Mouse (Mus musculus): Measurements from ENCODE around the gene Itga7.
"Not testable (repeated sequence)": the region's sequence is repeated elsewhere in the genome, so short reads cannot be mapped to it uniquely, and the experiment has no call there.

The Itga7 gene

DNA sequence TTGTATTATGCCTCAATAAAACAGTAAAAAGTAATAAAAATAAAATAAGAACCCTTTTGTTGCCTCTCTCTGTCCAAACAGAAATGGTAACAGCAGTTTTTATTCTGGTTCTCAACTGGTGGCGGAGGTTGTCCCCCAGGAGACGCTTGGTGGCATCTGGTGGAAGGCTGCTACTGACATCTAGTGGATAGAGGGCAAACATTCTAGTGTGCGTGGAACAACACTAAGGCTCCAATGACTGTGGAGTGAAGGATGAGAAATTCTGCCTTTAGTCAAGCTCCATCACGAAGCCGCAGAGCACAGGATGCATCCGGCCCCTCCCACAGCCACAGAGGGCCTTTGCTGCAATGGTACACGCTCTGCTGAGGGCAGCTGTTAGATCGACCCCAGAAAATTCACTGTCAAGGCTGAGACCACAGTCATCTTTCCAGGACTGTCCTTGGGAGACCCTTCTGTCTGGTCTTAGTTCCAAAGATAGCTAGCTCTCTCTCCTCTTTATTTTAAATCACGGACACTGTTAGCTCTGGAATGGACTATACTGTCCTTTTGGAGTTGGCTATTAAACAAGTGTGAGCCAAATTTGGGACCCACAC lies 44.0 kb downstream of the Itga7 start:
- in situ Hi-C loops (cut with MboI, MseI) = no loop called here

DNA sequence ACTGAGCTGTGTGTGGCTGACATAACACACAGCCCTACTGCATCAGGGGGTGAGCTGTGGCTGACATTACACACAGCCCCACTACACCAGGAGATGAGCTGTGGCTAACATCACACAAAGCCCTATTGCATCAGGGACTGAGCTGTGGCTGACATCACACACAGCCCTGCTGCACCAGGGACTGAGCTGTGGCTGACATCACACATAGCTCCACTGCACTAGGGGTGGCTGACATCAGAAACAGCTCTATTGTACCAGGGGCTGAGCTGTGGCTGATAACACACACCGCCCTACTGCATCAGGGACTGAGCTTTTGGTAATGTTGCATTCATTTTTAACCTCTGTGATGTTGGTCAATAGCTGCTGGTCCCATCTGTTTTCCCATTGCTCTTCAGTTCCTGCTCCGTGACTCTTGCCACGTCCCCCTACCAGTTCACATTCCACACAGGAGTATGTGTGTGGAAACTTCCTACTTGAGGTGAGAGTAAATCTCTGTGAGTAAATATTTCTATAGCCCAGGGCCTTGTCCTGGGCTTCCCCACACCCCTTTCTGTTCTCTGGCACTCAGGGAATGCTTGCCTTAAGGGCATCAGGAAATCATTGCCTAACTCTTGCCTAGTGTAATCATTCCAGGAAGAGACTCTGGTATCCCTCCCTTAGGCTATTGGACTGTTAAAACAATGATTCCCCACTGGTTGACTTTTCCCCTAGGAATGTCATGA lies 47.2 kb downstream of the Itga7 start:
- in situ Hi-C loops (cut with MboI, MseI) = no loop called here

DNA sequence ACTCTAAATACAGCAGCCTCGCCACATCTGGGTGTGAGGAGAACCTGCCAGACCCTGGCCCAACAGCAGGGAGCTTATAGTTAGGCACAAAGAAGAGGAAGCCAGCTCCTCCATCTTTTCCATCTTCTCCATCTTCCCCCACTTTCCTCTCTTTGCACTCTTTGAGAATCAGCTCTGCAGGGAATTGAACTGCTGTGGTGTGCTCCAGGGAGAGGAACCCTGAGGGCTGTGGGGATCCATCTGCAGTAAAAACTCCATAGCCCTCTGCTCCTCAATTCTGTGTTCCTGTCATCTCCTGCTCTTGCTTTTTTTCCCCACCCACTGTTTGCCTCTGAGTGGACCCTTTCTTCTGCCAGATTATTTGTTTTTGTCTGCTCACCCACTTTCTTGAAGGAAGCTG lies 55.5 kb downstream of the Itga7 start, which contains the start of gene Olfr9:
Olfr9 (plus strand) TSS at position 301 of the 400 bp plus-strand sequence.
- in situ Hi-C loops (cut with MboI, MseI) = not testable (repeated sequence)

DNA sequence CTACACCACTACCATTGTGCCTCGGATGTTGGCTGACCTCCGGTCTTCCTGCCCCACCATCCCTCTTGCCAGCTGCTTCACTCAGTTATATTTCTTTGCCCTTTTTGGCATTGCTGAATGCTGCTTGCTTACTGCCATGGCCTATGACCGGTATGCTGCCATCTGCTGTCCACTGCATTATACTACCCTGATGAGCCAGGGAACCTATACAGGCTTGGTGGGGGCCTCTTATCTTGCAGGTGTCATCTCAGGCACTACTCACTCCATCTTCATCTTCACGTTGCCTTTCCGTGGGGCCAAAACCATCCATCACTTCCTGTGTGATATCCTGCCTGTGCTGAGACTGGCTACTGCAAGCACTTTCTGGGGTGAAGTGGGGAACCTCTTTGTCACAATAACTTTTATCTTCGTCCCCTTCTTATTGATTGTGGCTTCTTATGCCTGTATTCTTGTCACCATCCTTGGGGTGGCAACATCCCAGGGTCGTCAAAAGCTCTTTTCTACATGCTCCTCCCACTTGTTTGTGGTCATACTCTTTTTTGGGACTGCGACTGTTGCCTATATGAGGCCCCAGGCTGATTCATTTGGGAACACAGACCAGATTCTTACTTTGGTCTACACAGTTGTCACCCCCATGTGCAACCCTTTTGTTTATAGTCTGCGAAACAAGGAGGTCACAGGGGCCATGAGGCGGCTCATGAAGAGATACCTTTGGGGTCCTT lies 56.7 kb downstream of the Itga7 start:
- in situ Hi-C loops (cut with MboI, MseI) = not testable (repeated sequence)

DNA sequence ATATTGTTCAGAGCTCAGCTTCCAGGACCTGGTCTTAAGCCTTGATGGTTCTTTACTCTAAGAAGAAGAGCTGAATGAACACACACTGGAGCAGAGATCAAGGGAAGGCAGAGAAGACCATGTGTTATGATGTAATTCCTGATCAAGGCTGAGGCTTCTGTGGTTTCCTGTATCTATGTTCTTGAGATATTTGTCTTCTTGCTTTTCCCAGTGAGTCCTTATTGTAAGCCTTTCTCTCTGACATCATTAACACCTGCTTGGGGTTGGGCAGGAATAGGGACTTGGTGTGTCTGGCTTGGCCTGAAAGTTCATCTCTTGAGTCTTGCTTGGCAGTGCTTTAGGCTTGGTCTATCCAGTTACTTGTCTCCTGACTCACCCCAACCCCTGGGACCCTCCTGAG lies 57.4 kb downstream of the Itga7 start:
- in situ Hi-C loops (cut with MboI, MseI) = no loop called here

DNA sequence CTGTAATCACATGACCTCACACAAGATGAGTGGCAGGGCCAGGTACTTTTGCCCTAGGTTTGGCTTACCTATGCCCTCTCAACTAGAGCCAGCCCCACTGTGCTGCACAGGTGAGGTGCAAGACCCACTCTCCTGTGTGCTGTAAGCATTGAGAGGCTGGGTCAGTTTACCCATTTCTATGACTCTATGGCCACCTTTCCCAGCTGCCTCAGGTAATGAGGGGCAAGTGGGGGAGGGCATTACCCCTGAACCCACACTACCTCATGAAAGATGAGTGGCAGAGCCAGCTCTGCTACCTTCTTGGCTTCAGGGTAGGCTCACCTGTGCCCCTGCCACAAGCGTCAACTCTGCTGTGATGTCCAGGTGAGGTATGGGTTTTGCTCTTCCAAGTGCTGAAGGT lies 62.2 kb downstream of the Itga7 start:
- in situ Hi-C loops (cut with MboI, MseI) = no loop called here

DNA sequence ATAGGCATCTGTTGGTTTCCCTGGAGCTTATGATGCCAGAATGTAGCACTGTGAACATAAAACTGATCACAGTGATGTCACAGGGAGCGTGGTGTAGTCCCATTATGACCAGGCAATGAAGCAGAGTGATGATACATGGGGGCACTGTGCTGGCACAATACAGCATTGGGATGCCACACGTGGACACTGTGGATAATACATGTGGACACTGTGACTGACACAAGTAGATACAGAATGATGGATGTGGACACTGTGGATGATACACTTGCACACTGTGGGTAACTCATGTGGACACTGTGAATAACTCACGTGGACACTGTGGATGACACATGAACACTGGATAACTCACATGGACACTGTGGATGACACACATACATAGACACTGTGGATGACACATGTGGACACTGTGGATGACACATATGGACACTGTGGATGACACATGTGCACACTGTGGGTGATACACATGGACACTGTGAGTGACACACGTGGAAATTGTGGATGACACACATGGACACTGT lies 63.0 kb downstream of the Itga7 start:
- in situ Hi-C loops (cut with MboI, MseI) = no loop called here

DNA sequence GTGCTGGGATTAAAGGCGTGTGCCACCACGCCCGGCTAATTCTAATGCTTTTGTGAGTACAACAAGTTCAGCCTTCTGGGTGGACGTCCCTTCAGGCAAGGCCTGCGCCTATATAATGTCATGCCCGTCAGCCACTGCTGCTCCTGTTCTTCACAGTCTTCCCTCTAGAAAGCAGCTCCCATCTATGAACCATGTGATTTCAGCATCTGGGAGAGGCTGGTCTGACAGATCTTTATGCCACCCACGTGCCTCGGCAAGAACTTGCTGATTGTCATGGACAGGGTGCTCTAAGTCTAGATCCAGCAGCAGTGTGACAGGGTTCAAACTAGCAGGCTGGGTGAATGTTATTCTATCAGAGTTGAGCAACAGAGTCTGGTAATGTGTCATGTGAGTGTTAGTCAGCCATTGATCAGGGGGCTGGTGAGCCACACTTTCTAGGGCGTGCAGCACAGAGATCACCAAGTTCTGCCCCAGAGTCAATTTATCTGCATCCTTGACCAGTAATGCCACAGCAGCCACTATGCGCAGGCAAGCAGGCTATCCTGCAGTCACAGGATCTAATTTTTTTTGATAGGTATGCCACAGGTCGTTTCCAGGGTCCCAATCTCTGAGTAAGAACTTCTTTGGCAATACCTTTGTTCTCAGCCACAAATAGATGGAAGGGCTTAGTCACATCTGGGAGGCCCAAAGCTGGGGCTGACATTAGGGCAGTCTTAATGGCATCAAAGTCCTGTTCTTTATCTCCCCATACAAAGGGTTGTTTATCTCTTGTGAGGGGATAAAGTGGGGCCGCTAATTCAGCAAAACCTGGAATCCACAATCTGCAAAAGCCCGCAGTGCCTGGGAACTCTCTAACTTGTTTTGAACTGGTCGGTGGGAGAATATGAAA lies 70.7 kb downstream of the Itga7 start:
- in situ Hi-C loops (cut with MboI, MseI) = no loop called here
